Mouse (Mus musculus) layer of hippocampus, adult 9-11 months (tissue): ENCODE measurements at regions not wholly inside any gene's neighbourhood (a gene's known extent, or its start where the extent isn't known, plus 50 kb on each side); places are given as distances from the start of the nearest gene placed in this dataset.
"Not testable (repeated sequence)": the region's sequence is repeated elsewhere in the genome, so short reads cannot be mapped to it uniquely, and the experiment has no call there.

ENCODE experiments used
- DNase-seq: peaks from one replicate; pipeline ENCODE4 v3.0.0; 2022

GRCm38 (mm10) chr6:67954570-67954969 is 419.0 kb upstream of the Tacstd2 start:
- DNase-seq: not testable (repeated sequence)

DNA sequence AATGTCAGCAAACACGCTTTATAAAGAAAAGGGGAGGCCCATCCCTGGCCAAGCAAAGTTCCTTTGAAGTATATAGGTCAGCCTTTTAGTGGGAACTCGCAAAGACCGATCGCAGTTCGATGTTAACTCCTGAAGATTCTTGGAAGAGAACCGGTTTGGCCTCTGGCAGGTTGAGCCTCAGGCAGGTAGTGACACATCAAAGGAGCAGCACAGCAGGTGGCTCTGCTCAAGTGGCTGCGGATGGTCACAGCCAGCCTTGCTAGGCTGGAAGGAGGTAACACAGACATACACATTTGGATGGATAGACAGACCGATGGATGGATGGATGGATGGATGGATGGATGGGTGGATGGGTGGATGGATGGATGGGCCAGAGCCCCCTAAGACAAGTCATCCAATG is 395.9 kb upstream of the Tacstd2 start:
- not testable (repeated sequence) for DNase-seq

DNA sequence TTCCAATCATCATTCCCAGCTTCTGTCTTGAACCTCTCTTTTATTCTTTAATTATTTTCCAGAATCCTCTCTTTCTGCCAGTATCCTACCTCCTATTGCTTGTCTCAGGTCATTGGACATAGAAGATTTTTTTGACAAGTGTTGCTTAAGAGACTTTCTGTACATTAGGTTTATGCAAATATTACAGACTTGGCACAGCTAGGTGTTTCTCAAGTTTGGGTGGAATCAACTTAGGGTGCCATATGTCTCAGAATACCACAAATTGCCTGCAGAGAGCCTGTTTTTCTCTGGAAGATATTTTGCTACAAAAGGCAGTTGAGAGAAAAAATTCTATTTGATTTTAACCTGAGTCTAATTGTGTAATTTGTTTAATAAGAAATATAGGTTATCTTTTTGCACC is 386.9 kb upstream of the Tacstd2 start:
- no peak for DNase-seq

DNA sequence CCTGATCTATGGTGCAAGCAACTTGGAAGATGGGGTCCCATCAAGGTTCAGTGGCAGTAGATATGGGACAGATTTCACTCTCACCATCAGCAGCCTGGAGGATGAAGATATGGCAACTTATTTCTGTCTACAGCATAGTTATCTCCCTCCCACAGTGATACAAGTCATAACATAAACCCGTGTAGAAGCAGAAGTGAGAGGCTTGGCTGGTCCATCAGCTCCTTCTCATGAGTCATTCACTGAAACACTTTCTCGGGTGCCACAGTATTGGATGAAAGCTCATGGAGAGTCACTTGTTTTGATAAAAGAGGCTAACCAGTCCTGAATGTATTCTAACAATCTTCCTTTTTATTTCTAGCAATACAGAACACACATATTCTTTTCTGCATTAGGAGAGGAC is 378.3 kb upstream of the Tacstd2 start:
- no peak for DNase-seq

DNA sequence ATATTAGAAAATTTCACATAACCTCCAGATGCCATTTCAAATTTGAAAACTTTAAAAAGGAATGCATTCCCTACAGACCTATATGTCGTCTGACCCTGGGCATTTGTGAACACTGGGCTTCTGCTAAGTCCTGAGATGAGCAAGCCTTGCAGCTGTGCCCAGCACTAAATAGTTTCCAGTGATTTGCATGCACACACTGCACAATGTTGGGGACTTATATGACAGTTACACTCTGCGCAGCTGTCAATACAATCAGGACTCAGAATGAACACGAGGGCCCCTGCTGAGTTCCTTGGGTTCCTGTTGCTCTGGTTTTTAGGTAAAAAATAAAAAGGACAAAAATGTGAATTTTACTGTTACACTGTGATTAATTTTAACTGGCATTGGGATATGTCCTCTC is 377.7 kb upstream of the Tacstd2 start:
- DNase-seq: no peak

DNA sequence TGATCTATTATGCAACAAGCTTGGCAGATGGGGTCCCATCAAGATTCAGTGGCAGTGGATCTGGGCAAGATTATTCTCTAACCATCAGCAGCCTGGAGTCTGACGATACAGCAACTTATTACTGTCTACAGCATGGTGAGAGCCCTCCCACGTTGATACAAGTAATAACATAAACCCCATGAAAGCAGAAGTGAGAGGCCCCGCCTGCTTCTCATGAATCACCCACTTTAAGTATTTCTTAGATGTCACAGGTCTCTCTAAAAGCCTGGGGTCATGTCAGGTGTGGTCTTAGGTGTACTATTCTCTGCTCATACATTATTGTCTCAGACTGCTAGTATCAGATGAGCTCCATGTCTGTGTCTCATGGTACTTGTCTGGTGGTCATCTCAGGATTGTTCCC is 360.9 kb upstream of the Tacstd2 start:
- DNase-seq: no peak

DNA sequence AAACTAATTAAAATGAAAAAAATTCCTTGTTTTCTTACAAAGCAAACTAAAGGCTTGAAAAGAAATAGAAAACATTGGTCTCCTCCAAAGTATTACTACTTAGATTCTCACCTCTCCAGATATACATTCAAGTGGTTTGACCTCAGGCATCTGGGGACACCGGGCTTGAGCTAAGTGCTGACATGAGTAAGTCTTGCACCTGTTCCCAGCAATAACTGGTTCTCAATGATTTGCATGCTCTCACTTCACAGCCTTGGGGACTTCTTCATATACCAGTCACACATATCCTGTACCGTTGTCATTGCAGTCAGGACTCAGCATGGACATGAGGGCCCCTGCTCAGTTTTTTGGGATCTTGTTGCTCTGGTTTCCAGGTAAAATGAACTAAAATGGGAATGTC is 360.3 kb upstream of the Tacstd2 start:
- no peak for DNase-seq

DNA sequence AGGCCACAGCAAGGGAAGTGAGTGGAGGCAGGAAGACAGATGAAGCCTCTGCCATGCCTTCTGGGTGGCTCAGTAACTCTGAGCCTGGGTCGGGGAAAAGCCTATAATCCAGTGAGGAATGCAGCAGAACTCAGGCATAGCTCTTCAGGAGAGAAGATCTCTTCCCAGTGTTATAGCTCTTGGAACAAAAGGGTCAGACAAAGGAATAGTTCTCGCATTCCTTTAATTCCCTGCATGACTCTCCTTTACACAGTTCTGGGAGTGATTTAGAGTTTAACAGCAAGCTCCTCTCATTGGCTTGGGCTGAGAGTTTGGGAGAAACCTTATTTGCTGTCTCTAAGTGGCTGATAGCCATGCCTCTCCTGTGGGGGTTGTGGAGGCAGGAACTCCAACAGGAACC is 352.0 kb upstream of the Tacstd2 start:
- DNase-seq: no peak

DNA sequence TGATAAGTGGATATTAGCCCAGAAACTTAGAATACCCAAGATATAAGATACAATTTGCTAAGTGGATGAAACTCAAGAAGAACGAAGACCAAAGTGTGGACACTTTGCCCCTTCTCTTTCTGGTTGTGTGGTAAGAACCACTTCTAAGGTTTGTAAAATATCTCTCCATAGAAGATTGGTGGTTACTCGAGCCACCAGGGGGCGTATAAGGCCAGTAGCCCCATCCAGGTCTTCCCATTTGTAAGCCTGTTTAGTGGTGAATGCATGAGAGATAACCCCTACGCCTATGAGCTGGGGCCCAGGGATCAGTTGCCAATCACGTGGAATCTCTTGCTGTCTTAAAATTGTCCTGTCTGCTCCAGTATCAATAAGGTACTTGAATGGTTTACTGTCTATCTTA is 349.3 kb upstream of the Tacstd2 start:
- no peak for DNase-seq

DNA sequence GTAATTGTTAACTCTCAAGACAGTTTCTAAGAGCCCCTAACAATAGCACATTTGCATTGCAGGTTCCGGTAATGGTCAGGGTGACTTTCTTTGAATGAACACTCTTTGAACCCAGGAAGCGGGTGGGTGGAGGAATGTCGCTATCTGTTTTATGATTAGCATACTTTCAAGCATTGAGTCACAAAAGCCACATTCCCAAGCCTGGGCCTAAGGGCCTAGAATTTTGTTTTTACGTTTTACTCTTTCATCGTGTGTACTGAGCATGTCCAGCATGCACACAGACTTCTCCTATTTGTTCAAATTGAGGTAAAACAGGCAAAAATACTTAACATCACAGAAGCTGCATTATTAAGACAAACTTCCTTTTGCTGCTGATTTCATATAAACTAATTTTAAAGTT is 345.9 kb upstream of the Tacstd2 start:
- not testable (repeated sequence) for DNase-seq

DNA sequence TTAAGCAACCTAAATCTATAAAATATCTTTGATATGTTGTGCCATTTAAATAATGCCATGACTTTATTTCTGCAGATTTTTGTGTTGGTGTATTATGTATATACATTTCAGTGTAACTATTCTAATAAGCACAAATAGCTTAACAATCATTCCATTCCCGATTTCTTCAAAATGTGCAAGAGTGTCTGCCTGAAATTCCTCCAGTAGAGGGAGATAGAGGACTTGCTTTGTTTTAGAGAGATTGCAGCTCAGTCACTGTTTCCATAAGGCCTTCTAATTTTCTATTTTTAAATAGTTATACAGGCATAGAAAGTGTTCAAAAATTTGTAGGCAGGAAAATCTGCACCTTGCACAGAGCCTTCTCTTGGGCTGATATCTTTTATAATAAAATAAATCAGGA is 322.3 kb upstream of the Tacstd2 start:
- DNase-seq: not testable (repeated sequence)

DNA sequence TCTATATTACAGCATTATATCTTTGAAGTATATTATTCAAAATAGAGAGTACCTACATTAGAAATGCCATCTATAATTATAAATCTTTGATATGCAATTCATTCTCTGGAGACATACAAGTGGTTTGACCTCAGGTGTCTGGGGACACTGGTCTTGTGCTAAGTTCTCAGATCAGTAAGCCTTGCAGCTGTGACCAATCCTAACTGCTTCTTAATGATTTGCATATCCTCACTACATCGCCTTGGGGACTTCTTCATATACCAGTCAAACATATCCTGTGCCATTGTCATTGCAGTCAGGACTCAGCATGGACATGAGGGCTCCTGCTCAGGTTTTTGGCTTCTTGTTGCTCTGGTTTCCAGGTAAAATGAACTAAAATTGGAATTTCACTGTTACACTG is 303.9 kb upstream of the Tacstd2 start:
- DNase-seq: not testable (repeated sequence)

- not testable (repeated sequence) for DNase-seq
Measured at GRCm38 (mm10) chr6:67812478-67812877, 276.9 kb upstream of the Tacstd2 start.

DNA sequence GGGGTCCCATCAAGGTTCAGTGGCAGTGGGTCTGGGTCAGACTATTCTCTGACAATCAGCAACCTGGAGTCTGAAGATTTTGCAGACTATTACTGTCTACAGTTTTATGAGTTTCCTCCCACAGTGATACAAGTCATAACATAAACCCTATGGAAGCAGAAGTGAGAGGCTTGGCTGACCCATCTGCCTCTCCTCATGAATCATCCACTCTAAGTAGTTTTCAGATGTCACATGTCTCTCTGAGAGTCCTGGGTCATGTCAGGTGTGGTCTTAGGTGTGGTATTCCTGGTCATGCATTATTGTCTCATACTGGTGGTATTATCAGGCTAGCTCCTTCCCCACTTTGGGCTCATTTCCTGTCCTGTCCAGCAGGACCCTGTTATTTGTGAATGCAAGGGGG is 255.8 kb upstream of the Tacstd2 start:
- DNase-seq: no peak

GRCm38 (mm10) chr6:67790742-67791141 is 255.1 kb upstream of the Tacstd2 start:
- no peak for DNase-seq

DNA sequence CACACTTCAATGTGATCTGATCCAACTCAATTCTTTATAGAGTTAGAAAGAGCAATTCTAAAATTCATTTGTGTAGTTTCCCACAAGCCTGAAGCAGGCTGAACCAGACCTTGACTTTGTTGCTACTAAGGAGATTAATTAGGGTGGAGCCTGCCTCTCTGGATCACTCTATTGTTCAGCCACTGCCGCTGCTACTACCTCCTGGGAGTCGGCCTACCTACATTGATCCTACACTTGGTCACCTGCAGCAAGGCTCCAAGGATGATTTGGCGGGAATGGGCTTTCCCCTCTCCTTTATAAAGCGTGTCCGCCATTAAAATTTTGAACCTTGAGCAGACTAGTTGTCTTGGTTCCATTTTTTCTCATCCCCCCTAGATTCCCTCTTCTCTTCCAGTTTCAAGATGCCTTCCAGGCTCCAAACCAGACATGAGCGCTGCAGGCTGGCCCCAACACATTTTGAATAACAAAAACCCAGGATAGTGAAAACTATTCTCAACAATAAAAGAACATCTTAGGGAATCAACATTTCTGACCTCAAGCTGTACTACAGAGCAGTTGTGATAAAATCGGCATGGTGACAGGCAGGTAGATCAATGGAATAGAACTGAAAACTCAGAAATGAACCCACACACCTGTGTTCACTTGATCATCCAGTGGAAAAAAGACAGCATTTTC is 251.6 kb upstream of the Tacstd2 start:
- DNase-seq: no peak

- no peak for DNase-seq
Measured at GRCm38 (mm10) chr6:67778883-67779282, 243.3 kb upstream of the Tacstd2 start.

DNA sequence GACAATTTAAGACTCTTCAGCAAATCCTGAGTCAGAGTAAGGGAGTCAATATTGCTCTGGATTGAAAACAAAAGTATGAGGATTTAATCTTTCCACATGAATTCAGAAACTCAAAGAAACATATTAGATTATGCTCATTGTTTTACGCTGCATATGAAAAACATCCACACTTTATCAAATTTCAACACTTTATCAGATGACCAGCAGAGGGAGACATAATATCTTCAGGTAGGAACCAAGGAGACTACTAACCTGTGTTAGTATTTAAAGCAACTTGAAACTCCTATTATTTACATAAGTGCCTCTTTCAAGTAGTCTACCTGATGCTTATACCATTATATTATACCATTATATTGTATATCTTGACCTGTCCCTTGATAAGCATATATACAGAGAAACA is 218.5 kb upstream of the Tacstd2 start:
- DNase-seq: not testable (repeated sequence)

DNA sequence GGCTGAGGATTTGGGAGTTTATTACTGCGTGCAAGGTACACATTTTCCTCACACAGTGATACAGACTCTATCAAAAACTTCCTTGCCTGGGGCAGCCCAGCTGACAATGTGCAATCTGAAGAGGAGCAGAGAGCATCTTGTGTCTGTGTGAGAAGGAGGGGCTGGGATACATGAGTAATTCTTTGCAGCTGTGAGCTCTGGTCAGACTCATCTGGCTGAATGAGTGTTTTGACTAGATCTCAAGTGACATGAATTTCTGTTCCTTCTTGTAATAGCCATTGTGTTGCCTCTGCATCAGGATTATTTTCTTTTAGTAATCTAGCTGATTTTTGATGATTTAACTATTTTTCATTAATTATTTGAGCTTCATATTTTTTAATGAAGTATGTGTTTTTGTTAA is 190.0 kb upstream of the Tacstd2 start:
- no peak for DNase-seq

DNA sequence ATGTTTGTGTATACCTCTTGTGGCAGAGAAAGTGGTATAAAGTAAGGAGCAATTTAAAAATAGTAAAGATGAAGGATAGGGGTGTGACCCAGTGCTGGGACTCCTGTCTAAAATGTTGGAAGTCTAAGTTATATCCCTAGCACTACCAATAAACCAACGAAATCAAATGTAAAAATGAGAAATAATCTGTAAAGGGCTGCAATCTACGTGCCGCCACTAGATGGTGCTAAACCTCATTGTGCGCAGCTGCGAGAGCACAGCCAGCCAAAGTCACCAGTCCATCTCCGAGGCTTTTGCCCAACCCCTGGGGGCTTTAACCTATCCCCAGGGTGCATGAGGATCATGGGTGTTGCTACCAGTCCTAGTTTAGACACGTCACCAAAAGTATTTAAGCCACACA is 163.4 kb upstream of the Tacstd2 start:
- DNase-seq: not testable (repeated sequence)

DNA sequence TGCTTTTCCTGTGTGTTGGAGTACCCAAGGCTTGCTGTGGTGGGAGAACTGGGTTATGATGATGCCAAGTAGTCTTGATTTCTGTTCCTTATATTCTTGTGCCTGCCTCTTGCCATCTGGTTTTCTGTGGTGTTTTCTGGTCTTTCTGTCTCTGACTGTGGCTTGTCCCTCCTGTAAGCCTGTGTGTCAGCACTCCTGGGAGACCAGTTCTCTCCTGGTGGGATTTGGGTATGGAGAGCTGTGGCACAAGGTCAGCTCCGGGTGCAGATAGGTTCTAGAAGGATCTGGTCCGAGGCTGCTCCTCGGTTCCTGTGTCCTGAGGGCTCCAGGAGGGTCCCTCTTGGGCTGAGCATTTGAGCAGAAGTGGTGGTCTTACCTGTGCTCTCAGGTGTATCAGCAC is 155.4 kb upstream of the Tacstd2 start:
- not testable (repeated sequence) for DNase-seq

DNA sequence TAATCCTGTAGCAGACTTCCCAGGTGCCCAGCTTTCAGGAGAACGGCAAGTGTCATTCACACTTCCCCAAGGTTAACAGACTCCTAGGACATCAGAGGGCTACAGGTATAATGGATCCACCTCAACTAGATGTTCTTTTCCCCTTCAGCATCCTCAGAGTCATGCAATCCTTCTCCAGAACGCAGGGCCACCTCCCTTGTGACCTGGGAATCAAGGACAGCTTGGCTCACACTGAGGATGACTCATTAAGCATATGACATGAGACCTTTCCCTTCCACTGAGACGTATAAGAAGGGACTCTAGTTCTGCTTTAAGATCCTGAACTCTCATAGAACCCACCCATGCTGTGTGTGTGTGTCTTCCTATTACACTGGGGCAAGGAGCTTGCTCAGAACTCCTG is 147.5 kb upstream of the Tacstd2 start:
- DNase-seq: not testable (repeated sequence)

- DNase-seq: not testable (repeated sequence)
Measured at GRCm38 (mm10) chr6:67681641-67682040, 146.0 kb upstream of the Tacstd2 start.

DNA sequence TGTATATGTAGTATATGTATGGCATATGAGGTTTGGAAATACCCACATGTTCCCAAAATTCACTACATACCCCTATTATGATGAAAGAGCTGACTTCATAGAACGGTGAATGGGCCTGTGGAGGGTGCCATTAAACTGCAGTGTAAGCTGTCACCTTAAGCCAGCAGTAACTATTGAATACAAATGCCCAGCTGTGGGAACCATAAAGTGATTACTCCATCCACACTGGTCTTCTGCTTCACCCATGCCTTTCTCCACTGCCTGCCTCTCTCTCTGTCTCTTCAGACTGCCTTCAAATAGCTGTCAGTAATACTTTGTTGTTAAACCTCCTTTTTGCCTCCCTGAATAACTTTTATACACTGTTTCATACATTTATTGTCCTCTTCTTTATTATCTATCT is 143.5 kb upstream of the Tacstd2 start:
- DNase-seq: not testable (repeated sequence)

DNA sequence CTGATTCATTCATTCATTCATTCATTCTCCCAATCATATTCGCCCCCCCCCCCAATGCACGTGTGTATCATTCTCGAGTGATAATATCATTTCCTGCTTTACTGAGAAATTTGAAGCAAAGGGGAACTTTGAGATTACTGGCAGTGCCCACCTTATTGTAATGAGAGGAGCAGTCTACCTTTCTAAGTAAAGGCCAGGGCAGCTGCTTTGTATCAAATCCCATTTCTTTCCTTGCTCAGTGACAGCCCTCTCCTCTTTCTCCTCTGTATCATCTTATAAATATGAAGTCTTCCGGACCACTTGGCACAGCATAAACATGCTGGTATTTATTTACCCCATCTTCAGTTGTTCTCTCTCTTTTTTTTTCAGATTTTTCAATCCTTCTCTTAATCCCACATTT is 139.1 kb upstream of the Tacstd2 start:
- not testable (repeated sequence) for DNase-seq
